Mouse (Mus musculus) left cerebral cortex, postnatal 14 days (tissue): ENCODE results near the gene Mal. TPM values are rescaled to one million over a fixed set of nuclear protein-coding genes. Genes with fewer than 3 reads are reported as not detected.
"Not testable (repeated sequence)": the region's sequence is repeated elsewhere in the genome, so short reads cannot be mapped to it uniquely, and the experiment has no call there.

Source experiments
- DNase-seq, 2 experiments: peaks; one replicate each; pipeline ENCODE4 v3.0.0; 2021 to 2022; ENCODE audit warnings: low spot score in 2 of 2, mixed read lengths in 1 of 2
- intact Hi-C: fragments of 180-260 bp; cut with DNase I; formaldehyde crosslinking; loops from one replicate; pipeline ENCODE4 v1.15.1; 2025
- total RNA-seq, 2 experiments: library from RNA; stranded (reverse); gene quantifications; 2 replicates each; pipeline ENCODE4 v1.2.3; 2021

Gene Mal
- total RNA-seq, 2 experiments from 2014 or later: 21.4 to 46.7 TPM

- no peak for DNase-seq
Measured at GRCm38 (mm10) chr2:127627990-127628570, 28.4 kb downstream of the Mal start.

DNA sequence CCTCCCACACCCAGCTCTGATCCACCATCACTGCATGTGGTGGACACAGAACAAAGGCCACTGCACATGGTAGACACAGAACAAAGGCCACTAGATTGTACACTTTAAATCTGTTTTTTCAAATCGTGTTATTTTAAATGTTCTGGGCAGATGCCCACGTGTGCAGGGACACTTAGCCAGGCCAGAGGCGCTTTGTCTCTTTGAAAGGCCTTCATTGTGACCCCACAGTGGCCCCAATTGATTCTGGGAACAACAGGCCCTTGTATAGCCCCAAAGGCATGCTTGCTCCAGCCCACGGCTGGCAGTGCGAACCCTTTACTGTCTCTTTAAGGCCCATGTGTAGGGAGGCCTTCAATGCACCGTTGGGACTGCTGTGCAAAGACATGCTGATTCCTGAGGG, 29.1 kb downstream of the Mal start:
- DNase-seq: peak in 1 of 2 experiments; percentile 15
- intact Hi-C loops: no loop called here

More at GRCm38 (mm10) chr2:127627990-127628570, 28.4 kb downstream of the Mal start:
- intact Hi-C loops: no loop called here

- intact Hi-C loops: no loop called here
Measured at GRCm38 (mm10) chr2:127625659-127626058, 30.8 kb downstream of the Mal start.

DNA sequence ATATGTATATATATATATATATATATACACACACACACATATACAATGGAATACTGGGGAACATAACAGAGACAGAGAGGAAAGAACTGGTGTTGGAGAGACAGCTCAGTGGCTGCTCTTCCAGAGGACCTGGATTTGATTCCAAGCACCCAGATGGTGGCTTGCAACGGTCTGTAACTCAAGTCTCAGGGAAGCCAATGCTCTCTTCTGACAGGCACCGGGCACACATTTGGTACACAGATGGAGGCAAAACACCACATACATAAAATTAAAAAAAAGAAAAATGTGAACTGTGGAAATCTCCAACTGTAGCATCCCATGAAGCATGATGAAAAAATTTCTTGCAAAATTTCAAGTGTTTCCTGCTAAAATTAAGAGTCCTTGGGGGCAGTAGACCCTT, 31.7 kb downstream of the Mal start:
- no peak for DNase-seq
- intact Hi-C loops: no loop called here

More at GRCm38 (mm10) chr2:127625659-127626058, 30.8 kb downstream of the Mal start:
- no peak for DNase-seq

GRCm38 (mm10) chr2:127622065-127622464, 34.4 kb downstream of the Mal start:
- intact Hi-C loops: no loop called here

DNA sequence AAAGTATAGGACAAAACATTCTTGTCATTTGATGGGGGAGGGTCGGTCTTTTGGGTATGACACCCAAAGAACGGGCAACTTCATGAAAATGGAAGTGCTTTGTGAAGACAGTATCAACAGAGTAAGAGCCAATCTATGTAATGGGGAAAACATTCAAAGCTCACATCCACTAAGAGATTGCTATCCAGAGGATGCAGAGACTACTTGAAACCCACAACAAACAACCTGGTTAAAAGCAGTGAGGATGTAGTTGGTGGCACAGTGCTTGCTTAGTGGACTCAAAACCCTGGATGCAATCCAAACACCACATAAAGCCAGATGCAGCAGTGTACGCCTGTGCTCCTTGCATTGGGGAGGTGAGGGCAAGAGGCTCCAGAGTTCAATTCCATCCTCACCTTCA, 37.2 kb downstream of the Mal start:
- DNase-seq: no peak
- intact Hi-C loops: no loop called here

More at GRCm38 (mm10) chr2:127622065-127622464, 34.4 kb downstream of the Mal start:
- no peak for DNase-seq

GRCm38 (mm10) chr2:127612288-127612687, 44.2 kb downstream of the Mal start:
- DNase-seq: no peak
- intact Hi-C loops: no loop called here

GRCm38 (mm10) chr2:127611386-127611785, 45.1 kb downstream of the Mal start:
- intact Hi-C loops: no loop called here
- DNase-seq: no peak

GRCm38 (mm10) chr2:127608986-127609385, 47.5 kb downstream of the Mal start:
- intact Hi-C loops: loop anchor here (2.0 to 5.0 kb wide), 2 partner anchors 58 to 73 kb away; no protein-coding TSS in a partner anchor
- no peak for DNase-seq

- DNase-seq: peak in 1 of 2 experiments; percentile 68
- intact Hi-C loops: loop anchor here (2.0 to 5.0 kb wide), 2 partner anchors 59 to 74 kb away; no protein-coding TSS in a partner anchor
Measured at GRCm38 (mm10) chr2:127608234-127608633, 48.3 kb downstream of the Mal start.

GRCm38 (mm10) chr2:127605203-127605602, 51.3 kb downstream of the Mal start:
- intact Hi-C loops: loop anchor here (5.0 kb wide), 1 partner anchor 77 kb away; no protein-coding TSS in a partner anchor
- no peak for DNase-seq

DNA sequence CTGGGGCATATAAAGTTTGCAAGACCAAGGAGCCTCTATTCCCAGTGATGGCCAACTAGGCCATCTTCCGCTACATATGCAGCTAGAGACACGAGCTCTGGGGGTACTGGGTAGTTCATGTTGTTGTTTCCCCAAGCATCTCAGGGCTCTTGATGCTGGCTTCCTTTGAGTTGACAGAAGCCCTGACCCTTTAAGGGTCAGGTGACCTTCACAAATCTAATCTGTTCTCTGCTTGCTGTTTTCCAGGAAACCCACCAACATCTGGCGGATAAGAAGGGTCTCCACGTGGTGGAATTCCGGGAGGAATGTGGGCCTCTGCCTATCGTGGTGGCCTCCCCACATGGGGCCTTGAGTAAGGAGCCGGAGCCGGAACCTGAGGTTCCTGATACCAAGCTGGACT, 53.1 kb downstream of the Mal start:
- intact Hi-C loops, DNase-seq: not testable (repeated sequence)

DNA sequence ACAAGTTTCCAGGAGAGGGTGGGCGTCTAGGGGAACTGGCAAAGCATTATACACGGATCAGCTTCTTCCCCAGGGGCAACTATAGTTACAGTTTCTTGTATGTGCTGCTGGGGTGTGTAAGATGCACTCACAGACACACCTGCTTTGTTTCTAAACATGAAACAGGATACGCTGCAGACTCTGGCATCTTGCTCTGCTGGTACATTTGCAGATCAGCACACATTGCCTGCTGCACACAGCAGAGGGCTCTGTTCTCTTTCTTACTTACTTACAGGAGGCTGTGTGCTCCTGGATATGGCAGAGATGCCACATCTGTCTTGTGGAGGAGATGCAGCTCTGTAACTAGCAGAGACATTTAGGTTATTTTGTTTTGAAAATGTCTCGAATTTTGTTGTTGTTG, 65.7 kb downstream of the Mal start:
- peak in 1 of 2 experiments; percentile 38 for DNase-seq
- intact Hi-C loops: no loop called here

DNA sequence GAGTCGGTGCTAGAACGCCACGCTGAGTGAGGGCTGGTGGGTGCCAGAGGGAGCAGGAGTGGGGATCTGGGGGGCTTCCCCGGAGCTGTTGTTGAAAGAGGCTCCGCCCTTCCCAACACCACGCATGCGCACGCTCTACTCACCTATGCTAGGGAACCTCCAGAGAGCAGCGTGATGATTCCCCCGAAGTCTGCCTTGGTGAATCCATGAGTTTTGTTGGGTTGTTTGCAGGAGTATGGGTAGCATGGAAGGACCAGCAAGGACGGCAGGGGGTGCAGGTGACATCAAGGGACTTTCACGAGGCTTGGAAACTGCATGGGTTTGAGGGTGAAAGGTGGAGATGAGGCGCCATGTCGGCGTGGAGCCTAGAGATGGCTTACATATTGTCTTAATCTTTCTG, 66.3 kb downstream of the Mal start:
- DNase-seq: no peak
- intact Hi-C loops: no loop called here

DNA sequence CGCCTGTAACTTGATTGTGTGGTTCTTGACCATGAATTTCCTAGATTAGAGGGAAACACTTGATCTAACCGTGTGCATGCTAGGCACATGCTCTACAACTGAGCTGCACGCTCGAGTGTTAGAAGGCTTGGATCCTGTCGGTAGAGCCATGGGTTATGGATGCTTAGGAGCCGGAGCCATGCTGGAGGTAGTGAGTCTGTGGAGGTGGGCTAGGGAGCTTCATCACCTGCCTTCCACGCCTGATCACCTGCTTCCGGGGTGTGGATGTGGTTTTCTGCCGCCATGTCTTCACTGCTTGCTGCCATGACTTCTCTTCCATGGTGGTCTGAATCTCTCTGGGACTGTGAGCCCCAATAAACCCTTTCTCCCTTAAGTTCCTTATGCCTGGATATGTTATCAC, 67.6 kb downstream of the Mal start:
- intact Hi-C loops: no loop called here
- no peak for DNase-seq

DNA sequence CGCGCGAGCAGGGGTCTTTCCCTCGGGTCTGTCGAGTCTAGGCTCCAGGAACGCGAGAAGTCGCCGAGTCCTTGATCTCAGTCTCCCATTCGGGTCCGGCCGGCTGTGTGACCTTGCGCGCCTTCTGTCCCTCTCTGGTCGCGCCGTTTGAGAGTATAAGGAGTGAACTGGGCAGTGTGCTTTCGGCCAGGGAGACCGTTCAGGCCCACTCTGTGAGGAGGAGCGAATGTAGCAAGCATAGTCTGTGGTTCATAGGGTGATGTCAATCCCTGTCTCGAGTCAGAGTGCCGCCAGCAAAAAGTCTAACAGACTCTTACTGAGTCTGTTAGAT, 69.0 kb downstream of the Mal start:
- intact Hi-C loops: no loop called here

DNA sequence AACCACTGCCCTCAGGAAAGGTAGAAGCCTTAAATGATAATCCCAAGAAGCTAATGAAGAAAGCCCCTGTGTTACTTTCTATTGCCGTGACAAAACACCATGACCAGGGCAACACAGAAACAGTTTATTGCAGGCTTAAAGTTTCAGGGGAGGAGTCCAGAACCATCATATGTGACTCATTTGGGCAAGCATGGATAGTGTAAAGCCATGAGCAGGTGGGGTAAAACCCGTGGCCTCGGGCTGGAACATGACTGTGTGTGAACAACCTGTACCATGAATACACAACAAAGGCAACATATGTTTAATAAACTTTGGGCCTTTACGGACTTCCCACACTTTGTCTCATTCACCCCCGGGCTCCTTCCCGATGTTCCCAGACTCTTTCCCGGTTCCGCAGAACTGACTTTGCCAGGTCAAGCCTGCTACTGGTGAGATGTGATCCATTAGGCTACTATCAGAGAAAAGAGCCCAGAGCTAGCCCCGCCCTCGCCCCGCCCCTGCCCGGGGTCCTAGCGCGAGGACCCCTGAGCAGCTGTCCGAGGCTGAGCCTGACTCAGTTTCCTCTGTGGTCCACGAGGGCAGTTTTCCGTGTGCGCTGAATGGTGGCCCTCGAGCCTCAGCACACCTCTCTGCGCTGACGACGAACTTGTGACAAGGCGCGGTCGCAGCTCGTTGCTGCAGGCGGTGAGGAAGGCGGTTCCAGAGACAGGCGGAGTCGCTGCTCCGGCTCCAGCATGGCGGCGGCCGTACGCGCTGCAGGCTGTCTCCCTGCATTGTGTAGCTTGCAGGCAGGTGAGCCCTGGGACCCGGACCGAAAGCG, 69.6 kb downstream of the Mal start, which contains the start of the genes Zfp661 and Mrps5:
TSS of gene Zfp661 (minus strand) at position 401 of the 820 bp plus-strand sequence.
TSS of gene Mrps5 (plus strand) at position 529 of the 820 bp plus-strand sequence.
- intact Hi-C loops: no loop called here
- peak; percentile 72 to 77 for DNase-seq

More for the DNA sequence above, 69.0 kb downstream of the Mal start:
- DNase-seq: no peak

GRCm38 (mm10) chr2:127584436-127584858, 72.0 kb downstream of the Mal start:
- peak; percentile 95 to 96 for DNase-seq
- intact Hi-C loops: no loop called here
